Mouse (Mus musculus) liver, postnatal 0 days (tissue): Measurements from ENCODE around the gene Dlx3. TPM values are rescaled to one million over a fixed set of nuclear protein-coding genes. Genes with fewer than 3 reads are reported as not detected.

Source experiments
- ATAC-seq: fragments of 200-750 bp; cut with Nextera tagmentation; 2 replicates; pipeline ENCODE4 v1.8.0; 2017; ENCODE audit warnings: mild to moderate bottlenecking, moderate library complexity
- DNase-seq: peaks from one replicate; pipeline ENCODE4 v3.0.0-alpha.2; 2016
- H3K27ac ChIP-seq: fragments of 300-500 bp; sonication (generic); 2 replicates; pipeline ENCODE4 v1.5.1; 2014; ENCODE audit warnings: antibody characterized with exemption, moderate library complexity, mild to moderate bottlenecking, low read depth
- H3K27me3 ChIP-seq: fragments of 300-500 bp; sonication (generic); 2 replicates; pipeline ENCODE4 v1.6.1; 2014; ENCODE audit warnings: low read length, control low read depth, mixed read lengths; ENCODE audit not compliant: insufficient read depth
- H3K36me3 ChIP-seq: fragments of 300-500 bp; sonication (generic); replicated peaks from 2 replicates; pipeline ENCODE4 v1.6.1; 2014; ENCODE audit warnings: mild to moderate bottlenecking, control low read depth, low read length, moderate library complexity, mixed read lengths; ENCODE audit not compliant: insufficient read depth
- H3K4me1 ChIP-seq: fragments of 300-500 bp; sonication (generic); 2 replicates; pipeline ENCODE4 v1.6.1; 2014; ENCODE audit warnings: antibody characterized with exemption, mild to moderate bottlenecking, control low read depth; ENCODE audit not compliant: insufficient read depth
- H3K4me2 ChIP-seq: fragments of 300-500 bp; sonication (generic); 2 replicates; pipeline ENCODE4 v1.6.1; 2014; ENCODE audit warnings: low read depth, mild to moderate bottlenecking, low read length, moderate library complexity, mixed read lengths
- H3K4me3 ChIP-seq: fragments of 300-500 bp; sonication (generic); 2 replicates; pipeline ENCODE4 v1.5.1; 2014; ENCODE audit warnings: low read depth, low read length
- H3K9ac ChIP-seq: fragments of 300-500 bp; sonication (generic); replicated peaks from 2 replicates; pipeline ENCODE4 v1.6.1; 2014; ENCODE audit warnings: mild to moderate bottlenecking, moderate library complexity
- H3K9me3 ChIP-seq: fragments of 300-500 bp; sonication (generic); 2 replicates; pipeline ENCODE4 v1.6.1; 2016; ENCODE audit warnings: mild to moderate bottlenecking, control low read depth, low read length, mixed read lengths
- CTCF ChIP-seq: sonication (generic); IDR thresholded peaks from 2 replicates; pipeline ENCODE4 v1.5.1; 2016; ENCODE audit warnings: antibody characterized with exemption, low read depth
- EP300 ChIP-seq: IDR thresholded peaks from 2 replicates; pipeline ENCODE4 v1.6.1; 2016; ENCODE audit warnings: antibody characterized with exemption, low read depth, mild to moderate bottlenecking
- WGBS: fragments of 180-500 bp; shearing (Covaris S2); extraction: QIAGEN DNeasy Blood & Tissue Kit; methylation state at CpG from one replicate; pipeline ENCODE4 v1.1.7; 2014; ENCODE audit not compliant: insufficient replicate concordance; 5-methylcytosine and 5-hydroxymethylcytosine counted together
- polyA plus RNA-seq: library from polyadenylated mRNA; unstranded; fragments of >200 nt; fragmentation: Nextera tagmentation; extraction: Ambion mirVana; gene quantifications from 2 replicates; pipeline ENCODE4 v1.2.1, GENCODE M21; 2015

Gene Dlx3
- polyA plus RNA-seq, 1 experiment from 2014 or later, result not detected

DNA sequence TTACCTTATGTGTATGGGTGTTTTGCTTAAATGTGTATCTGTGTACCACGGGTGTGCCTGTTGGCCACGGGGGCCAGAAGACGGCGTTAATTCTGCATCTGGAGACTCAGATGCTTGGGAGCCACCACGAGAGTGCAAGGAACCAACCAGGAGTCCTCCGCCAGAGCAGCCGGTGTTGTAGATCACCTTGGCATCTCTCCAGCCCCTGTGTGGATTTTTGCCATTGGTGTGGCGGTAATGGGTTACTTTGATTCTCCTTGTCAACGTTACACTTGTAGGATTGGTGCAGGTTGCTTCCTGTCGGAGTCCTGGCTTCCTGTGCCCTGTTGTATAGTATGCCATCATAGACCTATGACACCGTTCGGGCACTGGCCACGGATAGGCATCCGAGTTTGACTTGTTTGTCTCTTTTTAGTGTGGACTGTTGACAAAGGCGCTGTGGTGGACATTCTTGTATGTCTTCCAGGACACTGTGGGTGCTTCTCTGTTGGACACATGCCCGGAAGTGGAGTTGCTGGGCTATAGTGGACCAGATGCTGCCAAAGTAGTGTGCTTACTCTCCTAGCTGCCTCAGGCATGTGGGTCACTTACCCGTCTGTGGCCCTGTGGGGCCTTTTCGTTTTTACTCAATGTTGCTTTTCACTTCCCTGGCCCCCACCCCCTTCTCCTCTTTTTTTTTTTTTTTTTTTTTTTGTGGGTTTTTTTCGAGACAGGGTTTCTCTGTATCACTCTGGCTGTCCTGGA, 17.6 kb upstream of the Dlx3 start:
- WGBS, result 83% methylated on average over 19 of the region's 19 CpGs
- no peak for ATAC-seq
- no peak for DNase-seq

DNA sequence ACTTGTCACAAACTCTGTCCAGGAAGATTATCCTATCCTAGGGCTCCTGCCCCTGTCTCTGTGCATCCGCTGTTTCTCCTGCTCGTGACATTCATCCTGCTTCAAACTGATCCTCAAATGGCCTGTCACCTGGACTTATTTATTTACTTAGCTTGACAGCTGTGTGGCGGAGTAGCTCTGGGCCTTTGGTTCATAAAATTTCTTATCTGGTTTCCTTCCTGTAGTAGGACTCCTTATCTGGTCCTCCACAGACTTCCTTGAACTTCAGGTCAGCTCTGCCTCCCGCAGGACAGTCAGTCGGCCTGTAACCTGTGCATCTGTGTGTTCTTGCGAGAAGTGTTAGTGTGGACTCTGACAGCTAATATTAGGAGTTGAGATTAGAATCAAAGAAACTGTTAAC, 15.7 kb upstream of the Dlx3 start:
- TF ChIP-seq EP300 (no peak), CTCF (no peak)
- DNase-seq (no peak), ATAC-seq (no peak)
- Histone ChIP-seq H3K9me3 (no peaks in the 10 kb centered on the region), H3K4me1 (no peaks in the 10 kb centered on the region), H3K27ac (no peak overlapping the region), H3K27me3 (peaks cover 23% of the 10 kb centered on the region), H3K36me3 (no peaks in the 10 kb centered on the region), H3K4me3 (no peak overlapping the region), H3K9ac (no peak overlapping the region), H3K4me2 (no peak overlapping the region)
- 18% methylated on average over 6 of the region's 6 CpGs for whole genome bisulfite sequencing

More for the DNA sequence above, 17.6 kb upstream of the Dlx3 start:
- 0 out of 2 replicates have a peak, but pooled peaks cover 1% of the 10 kb centered on the region for H3K4me1 ChIP-seq
- H3K27me3 ChIP-seq, result peaks cover 20% of the 10 kb centered on the region
- no peak for TF ChIP-seq CTCF
- TF ChIP-seq EP300, result no peak
- no peak overlapping the region for H3K4me3 ChIP-seq
- no peak overlapping the region for H3K4me2 ChIP-seq
- no peaks in the 10 kb centered on the region for H3K36me3 ChIP-seq
- no peaks in the 10 kb centered on the region for H3K9me3 ChIP-seq
- H3K27ac ChIP-seq, result no peak overlapping the region
- no peak overlapping the region for H3K9ac ChIP-seq

DNA sequence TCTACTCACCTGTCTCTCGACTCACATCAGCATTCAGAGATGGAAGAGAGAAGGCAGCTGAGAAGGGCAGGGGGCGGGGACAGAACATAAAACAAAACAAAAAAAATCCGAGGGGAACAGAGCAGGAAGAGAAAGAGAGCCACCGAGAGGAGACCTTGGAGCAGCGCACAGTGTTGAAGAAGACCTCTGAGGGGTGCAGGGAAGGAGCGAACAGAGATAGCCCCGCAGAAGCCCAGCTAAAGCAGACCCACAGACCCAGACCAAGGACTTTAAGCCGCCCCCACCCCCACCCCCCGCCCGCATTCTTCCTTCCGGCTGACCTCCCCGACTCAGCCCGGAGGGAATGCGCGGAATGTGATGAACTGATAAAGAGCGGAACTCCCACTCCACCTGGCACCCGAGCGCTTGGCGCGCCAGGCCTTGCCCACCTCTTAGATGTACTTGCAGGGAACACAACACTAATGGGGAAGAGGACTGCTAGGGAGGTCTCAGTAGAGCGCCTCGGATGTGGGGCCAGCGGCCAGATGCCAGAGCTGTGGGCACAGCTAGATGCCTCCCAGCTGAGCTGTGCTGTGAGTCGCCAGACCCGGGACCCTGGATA, 14.5 kb upstream of the Dlx3 start:
- 4% methylated on average over 25 of the region's 25 CpGs for WGBS

DNA sequence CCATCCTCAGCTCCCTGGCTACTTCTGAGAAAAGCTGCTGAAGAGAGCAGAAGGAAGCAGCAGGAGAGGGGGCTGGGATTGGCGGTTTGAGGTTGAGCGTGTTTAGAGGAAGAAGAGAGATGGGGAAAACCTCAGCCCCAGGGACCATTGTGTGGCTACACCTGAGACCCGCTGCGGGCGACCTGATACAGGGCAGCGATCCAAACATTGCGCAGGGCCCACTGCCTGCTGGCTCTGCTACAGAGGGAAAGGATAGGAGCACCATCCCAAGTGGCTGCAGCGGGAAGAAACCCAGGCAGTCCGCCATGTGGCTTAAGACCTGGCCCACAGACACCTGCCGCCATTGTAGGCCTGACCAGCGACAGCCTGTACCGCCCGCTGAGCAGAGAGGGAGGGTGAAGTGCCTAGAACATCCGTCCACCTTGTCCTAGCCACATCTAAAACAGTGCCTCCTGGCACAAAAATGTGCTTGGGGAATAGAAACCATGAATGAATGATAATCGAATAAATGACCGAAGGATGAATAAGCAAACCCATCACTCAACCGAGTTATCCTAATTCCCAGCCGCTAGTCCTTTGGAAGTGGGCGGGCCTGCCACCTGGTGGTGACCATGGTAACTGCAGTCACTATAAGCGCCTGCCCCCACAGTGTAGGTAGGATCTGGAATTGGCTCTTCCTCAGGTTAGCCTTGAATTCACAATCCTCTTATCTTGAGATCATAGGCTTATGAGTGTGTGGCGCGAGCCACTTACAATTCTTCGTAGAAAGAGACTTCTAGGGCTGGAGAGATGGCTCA, 13.3 kb upstream of the Dlx3 start:
- WGBS, result 19% methylated on average over 23 of the region's 23 CpGs
- TF ChIP-seq CTCF (peak; percentile 97), EP300 (no peak)
- Histone ChIP-seq H3K4me2 (no peak overlapping the region), H3K4me1 (no peaks in the 10 kb centered on the region), H3K4me3 (no peak overlapping the region), H3K27me3 (peaks cover 21% of the 10 kb centered on the region), H3K9me3 (no peaks in the 10 kb centered on the region), H3K36me3 (no peaks in the 10 kb centered on the region), H3K27ac (no peak overlapping the region), H3K9ac (no peak overlapping the region)
- ATAC-seq (peak; percentile 62), DNase-seq (peak; percentile 78)

More for the DNA sequence above, 14.5 kb upstream of the Dlx3 start:
- peak overlapping the region; percentile 29 for H3K4me2 ChIP-seq
- H3K27ac ChIP-seq, result no peak overlapping the region
- DNase-seq (no peak), ATAC-seq (no peak)
- no peak for TF ChIP-seq CTCF
- TF ChIP-seq EP300, result no peak
- H3K9ac ChIP-seq, result no peak overlapping the region
- peaks cover 21% of the 10 kb centered on the region for H3K27me3 ChIP-seq
- H3K36me3 ChIP-seq, result no peaks in the 10 kb centered on the region
- H3K4me1 ChIP-seq, result no peaks in the 10 kb centered on the region
- no peaks in the 10 kb centered on the region for H3K9me3 ChIP-seq
- H3K4me3 ChIP-seq, result no peak overlapping the region

DNA sequence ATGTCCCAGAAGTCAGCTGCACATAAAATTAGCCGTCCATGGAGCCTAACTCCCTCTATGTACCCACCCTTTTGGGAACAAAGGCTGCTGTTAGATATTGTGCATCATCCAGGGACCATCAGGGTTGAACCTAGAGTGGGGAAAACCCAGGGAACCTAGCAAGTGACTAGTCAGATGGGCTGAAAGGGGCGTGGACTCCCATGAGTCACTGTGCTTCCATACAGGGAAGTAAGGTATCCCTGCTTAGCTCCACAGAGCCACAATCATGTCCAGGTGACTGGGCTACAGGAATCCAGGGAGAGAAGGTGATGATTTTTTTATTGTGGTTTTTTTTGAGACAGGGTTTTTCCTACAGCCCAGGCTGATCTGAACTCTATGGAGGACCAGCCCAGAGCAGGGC, 10.9 kb upstream of the Dlx3 start:
- 82% methylated on average over 2 of the region's 2 CpGs for WGBS
- peaks cover 21% of the 10 kb centered on the region for H3K27me3 ChIP-seq

DNA sequence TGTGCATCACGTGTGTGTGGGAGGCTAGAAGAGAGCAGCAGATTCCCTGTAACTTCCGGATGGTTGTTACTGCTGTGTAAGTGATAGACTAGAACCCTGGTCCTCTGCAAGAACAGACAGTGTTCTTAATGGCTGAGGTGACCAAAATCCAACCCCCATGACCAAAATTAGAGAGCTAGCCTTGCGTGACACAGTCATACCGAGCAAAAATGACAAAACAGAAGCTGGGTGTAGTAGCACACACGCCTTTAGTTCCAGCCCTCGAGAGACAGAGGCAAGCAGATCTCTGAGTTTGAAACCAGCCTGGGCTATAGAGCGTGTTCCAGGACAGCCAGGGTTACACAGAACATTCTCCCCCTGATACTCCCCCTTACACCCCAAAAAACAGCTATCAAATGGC, 9.8 kb upstream of the Dlx3 start:
- TF ChIP-seq EP300, result no peak
- TF ChIP-seq CTCF, result no peak
- WGBS, result 77% methylated on average over 7 of the region's 7 CpGs
- peaks cover 21% of the 10 kb centered on the region for H3K27me3 ChIP-seq
- H3K9ac ChIP-seq, result no peak overlapping the region
- no peak overlapping the region for H3K4me2 ChIP-seq
- H3K4me3 ChIP-seq, result no peak overlapping the region
- ATAC-seq (no peak), DNase-seq (no peak)
- H3K27ac ChIP-seq, result no peak overlapping the region
- H3K4me1 ChIP-seq, result no peaks in the 10 kb centered on the region
- no peaks in the 10 kb centered on the region for H3K36me3 ChIP-seq
- H3K9me3 ChIP-seq, result no peaks in the 10 kb centered on the region

More for the DNA sequence above, 10.9 kb upstream of the Dlx3 start:
- H3K9ac ChIP-seq, result no peak overlapping the region
- no peak overlapping the region for H3K27ac ChIP-seq
- TF ChIP-seq CTCF (no peak), EP300 (no peak)
- no peaks in the 10 kb centered on the region for H3K4me1 ChIP-seq
- no peaks in the 10 kb centered on the region for H3K36me3 ChIP-seq
- DNase-seq, result no peak
- H3K4me2 ChIP-seq, result no peak overlapping the region
- no peaks in the 10 kb centered on the region for H3K9me3 ChIP-seq
- no peak for ATAC-seq
- no peak overlapping the region for H3K4me3 ChIP-seq
